Mouse (Mus musculus) subcutaneous adipose tissue, adult 2 months (tissue): ENCODE results near the gene Uspl1. TPM values are rescaled to one million over a fixed set of nuclear protein-coding genes. Genes with fewer than 3 reads are reported as not detected.

ENCODE experiments used
- polyA plus RNA-seq: library from polyadenylated mRNA; depleted of rRNA; stranded (reverse); fragments of >200 nt; gene quantifications from 2 replicates; pipeline ENCODE4 v1.2.3, GENCODE M21; 2012; ENCODE audit warnings: low replicate concordance; rRNA removed

The Uspl1 gene
- 9.3 and 16.4 TPM in 2 replicates for polyA plus RNA-seq

DNA sequence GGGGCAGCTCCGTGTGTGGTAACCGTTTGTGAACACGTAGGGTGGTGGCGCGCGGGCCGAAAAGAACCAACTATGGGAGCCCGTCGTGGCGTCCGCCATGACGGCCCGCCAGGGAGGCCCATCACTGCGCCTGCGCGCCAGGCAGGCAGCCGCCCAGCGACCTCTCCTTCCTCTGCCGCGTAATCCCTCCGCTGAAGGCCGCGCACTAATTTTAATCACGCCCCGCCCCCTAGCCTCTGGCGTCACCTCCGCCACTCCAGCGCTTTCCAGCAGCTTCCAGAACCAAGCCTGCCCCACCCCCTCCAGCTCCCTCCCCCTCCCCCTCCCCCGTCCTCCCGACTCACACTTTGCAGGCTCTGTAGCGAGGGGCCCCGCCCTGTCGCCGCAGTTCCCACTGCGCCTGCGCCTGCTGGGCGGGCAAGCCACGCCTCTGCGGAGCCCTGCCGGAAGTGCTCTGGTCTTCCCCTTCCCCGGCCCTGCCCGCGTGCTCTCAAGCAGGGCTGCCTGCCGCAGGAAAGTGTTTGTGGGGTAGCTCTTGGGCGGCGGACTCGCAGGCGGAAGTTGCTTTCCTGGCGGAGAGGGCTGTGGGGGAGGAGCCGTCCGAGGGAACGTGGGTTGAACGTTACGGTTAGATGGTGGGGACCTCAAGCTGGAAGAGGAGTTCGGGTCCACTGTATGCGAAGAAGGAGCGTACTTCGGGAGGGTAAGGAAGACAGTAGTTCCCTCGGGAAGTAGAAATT lies at the start of gene Uspl1, which contains the start of gene Hmgb1:
Gene Uspl1, plus strand, starts transcription at position 247 of the 740 bp plus-strand sequence.
Gene Hmgb1, minus strand, starts transcription at position 386 of the 740 bp plus-strand sequence.

GRCm38 (mm10) chr5:149264405-149264804 lies 80.3 kb downstream of the Uspl1 start, which contains the start of gene Alox5ap:
TSS of gene Alox5ap (plus strand) at chr5:149264767.

Other genes with a start within 250 kb of the Uspl1 start
- gene Gm42791, start 189.2 kb upstream of the Uspl1 start, polyA plus RNA-seq: not detected in 2 replicates
- 24.3 and 44.9 TPM in 2 replicates for gene Hmgb1, start 139 bp downstream of the Uspl1 start, polyA plus RNA-seq
- 48.9 and 107 TPM in 2 replicates for gene Alox5ap, start 80.4 kb downstream of the Uspl1 start, polyA plus RNA-seq
- 20.3 and 24.5 TPM in 2 replicates for gene Medag, start 227.4 kb downstream of the Uspl1 start, polyA plus RNA-seq